Mouse (Mus musculus) midbrain, embryonic 15.5 days (tissue): ENCODE data around the gene Wdr49. TPM values are rescaled to one million over a fixed set of nuclear protein-coding genes. Genes with fewer than 3 reads are reported as not detected.

ENCODE experiments used
- ATAC-seq: fragments of 200-750 bp; cut with Nextera tagmentation; replicated peaks from 2 replicates; pipeline ENCODE4 v1.8.0; 2017; ENCODE audit warnings: moderate TSS enrichment
- H3K27ac ChIP-seq: fragments of 300-500 bp; sonication (generic); 2 replicates; pipeline ENCODE4 v1.5.1; 2015; ENCODE audit warnings: mild to moderate bottlenecking, inconsistent platforms
- H3K27me3 ChIP-seq: fragments of 300-500 bp; sonication (generic); replicated peaks from 2 replicates; pipeline ENCODE4 v1.6.1; 2015; ENCODE audit warnings: inconsistent platforms
- H3K36me3 ChIP-seq: fragments of 300-500 bp; sonication (generic); replicated peaks from 2 replicates; pipeline ENCODE4 v1.6.1; 2015; ENCODE audit warnings: inconsistent platforms
- H3K4me1 ChIP-seq: fragments of 300-500 bp; sonication (generic); 2 replicates; pipeline ENCODE4 v1.6.1; 2015; ENCODE audit warnings: inconsistent platforms
- H3K4me2 ChIP-seq: fragments of 300-500 bp; sonication (generic); 2 replicates; pipeline ENCODE4 v1.6.1; 2015; ENCODE audit warnings: inconsistent platforms, mild to moderate bottlenecking, moderate library complexity
- H3K4me3 ChIP-seq: fragments of 300-500 bp; sonication (generic); 2 replicates; pipeline ENCODE4 v1.5.1; 2015; ENCODE audit warnings: mild to moderate bottlenecking, inconsistent platforms
- H3K9ac ChIP-seq: fragments of 300-500 bp; sonication (generic); 2 replicates; pipeline ENCODE4 v1.6.1; 2015; ENCODE audit warnings: mild to moderate bottlenecking, inconsistent platforms
- H3K9me3 ChIP-seq: fragments of 300-500 bp; sonication (generic); 2 replicates; pipeline ENCODE4 v1.6.1; 2016; ENCODE audit warnings: inconsistent platforms
- WGBS: fragments of 180-500 bp; shearing (Covaris S2); methylation state at CpG from one replicate; pipeline ENCODE4 v1.1.7; 2015; ENCODE audit warnings: mixed read lengths; 5-methylcytosine and 5-hydroxymethylcytosine counted together
- polyA plus RNA-seq: library from polyadenylated mRNA; unstranded; fragments of >200 nt; fragmentation: Nextera tagmentation; extraction: Ambion mirVana; gene quantifications from 2 replicates; pipeline ENCODE4 v1.2.1, GENCODE M21; 2015

The Wdr49 gene
- polyA plus RNA-seq = 0.06 and 0.28 TPM in 2 replicates

DNA sequence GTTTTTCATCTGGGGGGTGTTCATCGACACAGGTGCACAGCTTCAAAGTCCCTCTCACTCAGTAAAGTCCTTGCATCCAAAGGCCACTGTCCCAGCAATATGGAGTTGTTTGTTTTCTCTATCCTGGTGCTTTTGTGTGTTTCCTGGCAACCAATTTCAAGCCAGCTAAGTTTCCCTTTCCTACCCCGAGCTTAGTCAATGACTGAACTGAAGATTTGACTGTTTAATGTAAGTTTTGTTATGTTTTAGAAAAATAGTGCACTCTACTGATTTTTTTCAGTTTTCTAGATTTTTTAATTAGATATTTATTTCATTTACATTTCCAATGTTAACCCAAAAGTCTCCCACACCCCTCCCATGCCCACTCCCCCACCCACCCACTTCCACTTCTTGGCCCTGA, at the start of gene Wdr49:
Wdr49 (minus strand) TSS at position 101 of the 400 bp plus-strand sequence.
- H3K4me2 ChIP-seq = no peak within 1 kb of the TSS
- no peaks in the 10 kb centered on the region for H3K36me3 ChIP-seq
- no peaks in the 10 kb centered on the region for H3K27me3 ChIP-seq
- no peaks in the 10 kb centered on the region for H3K9me3 ChIP-seq
- no peak within 1 kb of the TSS for H3K9ac ChIP-seq
- H3K27ac ChIP-seq = no peak within 1 kb of the TSS
- no peak for ATAC-seq
- no peaks in the 10 kb centered on the region for H3K4me1 ChIP-seq
- 27% methylated on average over 2 of the region's 2 CpGs for WGBS
- H3K4me3 ChIP-seq = no peak within 1 kb of the TSS

DNA sequence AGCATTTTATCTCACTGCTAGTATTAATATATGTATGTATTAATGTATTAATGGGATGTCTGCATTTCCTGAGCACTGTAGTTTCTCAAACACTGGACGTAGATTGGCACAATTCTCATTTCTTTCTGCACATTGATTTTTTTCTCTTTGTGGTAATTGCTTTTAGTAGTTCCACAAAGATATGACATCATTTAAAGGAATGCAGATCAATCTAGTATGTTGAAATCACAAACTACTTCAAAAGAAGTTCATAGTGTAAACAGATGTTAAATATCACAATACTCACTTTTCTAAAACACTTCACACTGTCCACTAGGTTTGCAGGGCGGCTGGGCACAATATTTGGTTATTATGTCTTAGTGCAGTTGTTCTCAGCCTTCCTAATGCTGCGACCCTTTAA, 49.1 kb upstream of the Wdr49 start:
- Histone ChIP-seq H3K27me3 (no peaks in the 10 kb centered on the region), H3K36me3 (0 out of 2 replicates have a peak, but pooled peaks cover 8% of the 10 kb centered on the region), H3K4me3 (no peak overlapping the region), H3K4me1 (no peaks in the 10 kb centered on the region), H3K9me3 (no peaks in the 10 kb centered on the region), H3K4me2 (no peak overlapping the region), H3K27ac (no peak overlapping the region), H3K9ac (no peak overlapping the region)
- ATAC-seq = no peak
- WGBS = 92% methylated on average over 3 of the region's 3 CpGs

DNA sequence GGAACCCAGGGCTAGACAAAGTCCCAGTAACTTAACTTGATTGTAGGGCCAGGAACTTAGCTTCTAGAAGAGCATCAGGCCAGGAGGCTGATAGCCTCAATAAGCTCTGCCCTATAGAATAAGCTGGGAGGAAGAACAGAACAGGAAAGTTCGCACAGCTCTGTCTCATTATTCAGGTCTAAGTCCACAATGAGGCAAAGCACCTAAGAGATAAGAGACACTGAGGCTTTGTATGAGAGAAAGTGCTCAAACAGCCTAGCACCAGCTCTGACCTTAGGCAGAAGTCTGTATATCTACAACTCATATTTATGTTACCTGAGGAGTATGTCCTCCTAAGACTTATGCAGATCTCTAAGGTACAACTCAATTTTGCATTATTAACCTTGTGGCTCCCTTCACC, 40.6 kb upstream of the Wdr49 start:
- Histone ChIP-seq H3K9me3 (no peaks in the 10 kb centered on the region), H3K27ac (no peak overlapping the region), H3K4me2 (no peak overlapping the region), H3K9ac (no peak overlapping the region), H3K4me1 (no peaks in the 10 kb centered on the region), H3K36me3 (peaks cover 15% of the 10 kb centered on the region), H3K27me3 (no peaks in the 10 kb centered on the region), H3K4me3 (no peak overlapping the region)
- 79% methylated on average over 1 of the region's 1 CpGs for WGBS
- no peak for ATAC-seq

DNA sequence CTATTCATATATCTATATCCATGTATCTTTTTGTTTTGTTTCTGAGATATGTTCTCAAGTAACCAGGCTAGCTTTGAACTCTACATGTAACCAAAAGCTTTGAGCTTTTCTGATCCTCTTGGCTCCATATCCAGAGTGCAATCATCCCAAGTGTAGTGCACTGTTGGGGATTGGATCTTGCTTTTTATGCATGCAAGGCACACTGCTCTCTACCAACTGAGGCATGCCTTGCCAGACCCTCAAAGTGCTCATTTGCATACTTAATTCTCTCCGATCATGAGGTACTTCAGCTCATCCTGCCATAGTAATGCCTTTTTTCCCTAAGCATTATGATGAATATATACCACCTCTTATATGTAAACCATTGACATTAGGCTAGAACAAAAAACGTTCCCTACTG, 39.4 kb upstream of the Wdr49 start:
- no peak overlapping the region for H3K4me2 ChIP-seq
- H3K27ac ChIP-seq = no peak overlapping the region
- H3K36me3 ChIP-seq = peaks cover 11% of the 10 kb centered on the region
- H3K27me3 ChIP-seq = no peaks in the 10 kb centered on the region
- H3K9ac ChIP-seq = no peak overlapping the region
- no peak overlapping the region for H3K4me3 ChIP-seq
- ATAC-seq = no peak
- H3K4me1 ChIP-seq = no peaks in the 10 kb centered on the region
- WGBS = 64% methylated on average over 2 of the region's 2 CpGs
- H3K9me3 ChIP-seq = no peaks in the 10 kb centered on the region

DNA sequence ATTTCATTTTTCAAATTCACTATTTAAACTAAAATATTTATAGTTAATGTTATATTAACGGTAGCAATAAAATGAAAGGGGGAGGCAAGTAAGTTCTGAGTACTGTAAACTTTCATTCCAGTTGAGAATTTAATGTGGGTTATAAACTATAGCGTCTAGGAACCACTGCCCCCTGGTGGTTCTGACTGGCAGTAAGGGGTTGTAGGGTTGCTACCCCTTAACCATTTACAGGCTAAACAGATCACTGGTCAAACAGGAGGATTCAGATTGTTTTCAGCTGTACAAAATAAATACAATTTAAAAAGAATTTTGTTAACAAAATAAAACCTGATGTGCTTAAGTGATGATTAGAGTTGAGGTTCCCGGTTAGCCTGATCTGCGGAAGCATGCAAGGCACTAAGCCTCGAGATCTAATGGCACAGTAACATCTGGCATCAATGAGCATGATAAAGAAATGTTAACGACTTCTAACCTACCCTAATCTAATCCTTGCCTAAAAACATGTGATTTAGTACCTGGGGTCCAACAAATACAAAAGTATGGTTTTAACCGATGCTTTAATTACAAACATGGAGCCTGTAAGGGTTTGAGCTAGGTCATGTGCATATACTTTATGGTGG, 35.8 kb upstream of the Wdr49 start:
- Histone ChIP-seq H3K4me2 (no peak overlapping the region), H3K4me1 (no peaks in the 10 kb centered on the region), H3K27me3 (no peaks in the 10 kb centered on the region), H3K4me3 (no peak overlapping the region), H3K27ac (no peak overlapping the region), H3K36me3 (peaks cover 10% of the 10 kb centered on the region), H3K9me3 (no peaks in the 10 kb centered on the region), H3K9ac (no peak overlapping the region)
- no peak for ATAC-seq
- WGBS = 79% methylated on average over 7 of the region's 7 CpGs

DNA sequence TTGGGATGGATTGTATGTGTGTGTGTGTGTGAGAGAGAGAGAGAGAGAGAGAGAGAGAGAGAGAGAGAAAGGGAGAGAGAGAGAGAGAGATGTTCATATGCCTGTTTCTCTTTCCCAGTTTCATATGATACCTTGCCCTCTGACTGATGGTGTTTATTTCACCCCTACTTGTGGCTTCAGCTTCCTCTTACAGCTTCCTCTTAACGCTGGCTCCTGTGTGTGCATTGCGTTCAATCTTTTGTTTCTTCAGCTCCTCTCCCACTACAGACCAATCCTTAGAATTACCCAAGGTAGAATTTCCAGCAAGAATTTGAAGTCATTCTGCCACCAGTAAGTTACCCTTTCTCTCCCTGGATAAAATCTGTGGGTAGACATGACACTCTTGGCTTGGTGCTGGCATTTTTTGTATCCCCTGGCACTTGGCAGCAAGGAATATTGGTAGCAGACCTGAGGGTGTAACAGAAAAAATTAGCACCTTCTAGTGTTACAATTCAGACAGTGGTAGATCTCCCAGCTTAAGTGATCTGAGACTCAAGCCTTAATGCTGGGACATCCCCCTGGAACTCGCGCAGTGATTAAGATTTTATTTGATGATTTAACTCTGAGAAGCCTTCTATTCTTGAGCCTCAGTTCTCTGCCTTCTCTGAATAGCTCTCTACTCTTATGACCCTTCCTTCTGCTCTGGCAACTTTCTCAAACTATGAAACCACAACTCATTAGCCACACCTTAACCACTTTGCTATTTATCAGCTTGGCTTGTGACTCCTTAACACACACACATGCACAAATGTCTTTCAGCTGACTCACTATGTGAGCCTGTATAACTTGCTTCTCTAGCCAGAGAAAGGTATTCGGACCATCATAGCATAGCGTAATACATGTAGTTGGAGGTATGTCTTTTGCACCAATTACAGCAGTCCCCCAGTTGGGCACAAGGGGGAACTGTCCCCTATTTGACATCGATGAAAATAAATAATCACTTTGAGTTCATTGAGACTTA, 17.3 kb upstream of the Wdr49 start:
- Histone ChIP-seq H3K9me3 (no peaks in the 10 kb centered on the region), H3K36me3 (no peaks in the 10 kb centered on the region), H3K4me1 (no peaks in the 10 kb centered on the region), H3K4me2 (no peak overlapping the region), H3K27ac (no peak overlapping the region), H3K27me3 (no peaks in the 10 kb centered on the region), H3K9ac (no peak overlapping the region), H3K4me3 (no peak overlapping the region)
- WGBS = 91% methylated on average over 7 of the region's 7 CpGs
- ATAC-seq = no peak

DNA sequence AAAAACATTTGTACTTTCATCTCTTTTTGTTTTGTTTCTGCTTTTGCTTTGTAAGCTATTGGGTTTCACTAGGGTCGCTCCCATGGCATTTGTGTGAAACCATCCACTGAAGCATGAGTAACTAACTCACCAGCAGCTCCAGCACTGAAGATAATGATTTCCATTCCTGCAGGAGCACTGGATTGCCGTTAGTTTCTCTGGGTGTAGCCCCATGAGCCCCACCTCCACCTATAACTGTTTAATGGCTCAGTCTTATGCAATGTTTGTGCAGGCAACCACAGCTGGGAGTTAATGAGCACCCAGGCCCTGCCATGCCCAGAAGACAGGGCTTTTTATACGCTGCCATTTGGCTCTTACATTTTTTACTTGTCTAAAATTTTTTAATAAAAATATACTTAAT, 11.0 kb upstream of the Wdr49 start:
- Histone ChIP-seq H3K9ac (no peak overlapping the region), H3K4me2 (no peak overlapping the region), H3K27me3 (no peaks in the 10 kb centered on the region), H3K27ac (no peak overlapping the region), H3K9me3 (no peaks in the 10 kb centered on the region), H3K4me1 (no peaks in the 10 kb centered on the region), H3K36me3 (no peaks in the 10 kb centered on the region), H3K4me3 (no peak overlapping the region)
- WGBS = 66% methylated on average over 3 of the region's 3 CpGs
- ATAC-seq = no peak

DNA sequence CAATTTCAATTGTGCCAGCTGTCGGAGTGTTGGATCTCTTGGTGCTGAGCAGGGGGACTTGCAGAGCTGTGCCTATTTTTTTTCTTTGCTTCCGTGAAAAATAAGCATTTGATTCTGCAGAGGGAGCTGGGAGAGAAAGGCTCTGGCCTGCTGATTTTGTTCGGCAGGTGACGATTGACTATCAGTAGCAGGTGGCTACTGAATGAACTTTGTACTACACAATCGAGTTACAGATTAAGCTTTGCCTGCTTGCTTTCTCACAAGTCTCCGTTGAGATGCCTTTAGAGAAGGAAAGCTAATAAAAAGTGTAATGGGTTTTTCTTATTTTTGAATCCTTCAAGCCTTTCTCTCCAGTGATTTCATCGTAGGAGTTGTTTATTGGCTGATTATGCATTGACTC, 6.8 kb downstream of the Wdr49 start:
- H3K9me3 ChIP-seq = no peaks in the 10 kb centered on the region
- ATAC-seq = no peak
- no peak overlapping the region for H3K9ac ChIP-seq
- no peaks in the 10 kb centered on the region for H3K4me1 ChIP-seq
- 76% methylated on average over 7 of the region's 7 CpGs for WGBS
- no peak overlapping the region for H3K4me3 ChIP-seq
- H3K4me2 ChIP-seq = no peak overlapping the region
- no peaks in the 10 kb centered on the region for H3K27me3 ChIP-seq
- H3K36me3 ChIP-seq = no peaks in the 10 kb centered on the region
- H3K27ac ChIP-seq = no peak overlapping the region

DNA sequence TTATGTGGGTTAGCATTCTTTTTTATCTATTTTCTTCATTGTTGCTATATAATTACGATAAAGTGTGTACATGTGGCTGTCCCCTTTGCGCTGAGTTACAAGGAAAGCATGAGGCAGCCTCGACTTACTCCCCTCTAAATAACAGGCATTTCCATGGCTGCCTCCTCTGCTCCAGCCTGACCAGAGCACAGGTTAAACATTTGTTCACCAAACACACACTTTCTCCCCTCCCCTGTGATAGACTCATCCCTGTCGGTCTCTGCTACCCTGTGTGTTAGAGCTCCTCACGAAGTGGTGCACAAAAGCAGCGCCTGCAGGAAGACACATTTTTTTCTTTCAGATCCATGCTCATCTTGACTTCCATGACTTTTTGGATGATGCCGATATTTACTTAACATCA, 7.3 kb downstream of the Wdr49 start:
- WGBS = 91% methylated on average over 7 of the region's 7 CpGs
- no peak overlapping the region for H3K27ac ChIP-seq
- H3K4me3 ChIP-seq = no peak overlapping the region
- no peak for ATAC-seq
- no peak overlapping the region for H3K9ac ChIP-seq
- no peak overlapping the region for H3K4me2 ChIP-seq
- no peaks in the 10 kb centered on the region for H3K4me1 ChIP-seq
- H3K36me3 ChIP-seq = no peaks in the 10 kb centered on the region
- no peaks in the 10 kb centered on the region for H3K27me3 ChIP-seq
- no peaks in the 10 kb centered on the region for H3K9me3 ChIP-seq

DNA sequence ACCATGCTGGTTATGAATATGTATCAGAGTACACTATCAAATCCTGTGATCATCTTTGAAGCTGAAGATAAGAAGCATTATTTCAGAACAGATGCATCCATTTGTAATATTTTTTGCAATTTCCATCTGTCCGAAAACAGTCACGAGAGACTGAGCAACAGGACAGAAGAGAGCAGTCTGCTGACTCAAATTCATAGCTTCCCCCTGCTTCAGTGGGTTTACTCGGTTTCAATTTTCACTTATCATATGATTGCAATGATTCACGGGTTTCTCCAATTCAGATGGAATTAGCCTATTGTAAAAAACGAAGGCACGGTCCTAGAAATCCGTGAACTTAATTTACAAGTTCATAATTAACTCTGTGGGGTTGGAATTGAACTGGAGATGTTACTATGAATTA, 13.8 kb downstream of the Wdr49 start:
- Histone ChIP-seq H3K27ac (no peak overlapping the region), H3K36me3 (no peaks in the 10 kb centered on the region), H3K4me1 (no peaks in the 10 kb centered on the region), H3K9me3 (no peaks in the 10 kb centered on the region), H3K9ac (no peak overlapping the region), H3K4me3 (no peak overlapping the region), H3K27me3 (no peaks in the 10 kb centered on the region), H3K4me2 (no peak overlapping the region)
- WGBS = 89% methylated on average over 7 of the region's 7 CpGs
- no peak for ATAC-seq

DNA sequence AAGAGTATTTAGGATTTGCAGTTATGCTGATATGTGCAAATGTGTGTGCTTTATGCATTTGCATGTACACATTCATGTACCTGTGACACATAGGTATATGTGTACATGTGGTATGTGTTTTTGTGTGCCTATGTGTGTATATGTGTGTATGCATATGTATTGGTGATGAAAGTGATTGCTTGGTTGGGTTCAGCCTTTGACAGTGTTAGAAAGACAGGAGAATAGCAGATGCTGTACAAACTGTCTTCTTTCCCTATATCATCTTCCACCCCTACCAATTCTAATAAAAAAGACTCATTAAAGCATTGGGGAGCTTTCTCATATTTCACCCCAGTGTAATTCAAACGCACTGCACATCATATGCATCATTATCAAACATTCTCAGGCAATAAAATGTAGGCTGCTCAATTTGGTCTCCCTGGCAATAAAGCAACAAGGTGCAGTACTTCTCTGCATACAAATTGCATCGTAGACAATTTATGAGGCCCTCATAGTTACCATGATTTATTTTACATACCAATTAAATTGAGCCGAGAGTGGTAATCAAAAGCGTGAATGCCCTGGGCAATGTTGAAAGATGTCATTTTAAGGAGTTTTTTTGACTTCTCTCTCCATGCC, 51.3 kb downstream of the Wdr49 start:
- no peak overlapping the region for H3K4me3 ChIP-seq
- no peaks in the 10 kb centered on the region for H3K27me3 ChIP-seq
- no peaks in the 10 kb centered on the region for H3K36me3 ChIP-seq
- H3K9me3 ChIP-seq = no peaks in the 10 kb centered on the region
- H3K27ac ChIP-seq = 0 out of 2 replicates have a peak overlapping the region, but pooled peaks have one; percentile 2
- H3K9ac ChIP-seq = no peak overlapping the region
- WGBS = 58% methylated on average over 4 of the region's 4 CpGs
- no peak overlapping the region for H3K4me2 ChIP-seq
- H3K4me1 ChIP-seq = no peaks in the 10 kb centered on the region
- peak; percentile 86 for ATAC-seq

DNA sequence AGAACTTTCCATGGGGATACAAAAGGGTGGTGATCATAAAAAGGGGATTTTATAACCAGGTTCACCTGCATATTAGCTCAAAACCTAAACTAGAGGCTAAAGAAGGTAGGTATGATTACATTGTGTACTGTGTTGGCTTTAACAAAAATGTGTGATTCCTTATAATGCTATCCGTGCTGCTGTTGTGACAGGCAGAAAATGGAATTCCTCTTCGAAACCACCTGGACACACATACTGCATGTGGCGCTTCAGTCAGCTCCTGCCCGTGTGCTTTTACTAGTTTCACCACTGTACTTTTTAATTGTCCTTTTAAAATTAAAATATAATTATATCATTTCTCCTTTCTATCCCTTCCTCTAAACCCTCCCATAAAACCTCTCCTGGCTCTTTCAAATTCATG, 86.0 kb downstream of the Wdr49 start:
- no peaks in the 10 kb centered on the region for H3K36me3 ChIP-seq
- 72% methylated on average over 4 of the region's 4 CpGs for WGBS
- no peak overlapping the region for H3K4me2 ChIP-seq
- no peak overlapping the region for H3K4me3 ChIP-seq
- H3K27me3 ChIP-seq = no peaks in the 10 kb centered on the region
- peak; percentile 56; the same call in 1 of the 2 replicates for ATAC-seq
- peaks cover 16% of the 10 kb centered on the region for H3K4me1 ChIP-seq
- no peaks in the 10 kb centered on the region for H3K9me3 ChIP-seq
- H3K27ac ChIP-seq = peak overlapping the region; percentile 68; the same call in 1 of the 2 replicates
- no peak overlapping the region for H3K9ac ChIP-seq
